Mouse (Mus musculus): ENCODE results near the gene Pds5a. TPM values are rescaled to one million over a fixed set of nuclear protein-coding genes. Genes with fewer than 3 reads are reported as not detected.

The Pds5a gene
- polyA plus RNA-seq, 1 experiment from 2014 or later = 78.0 TPM

DNA sequence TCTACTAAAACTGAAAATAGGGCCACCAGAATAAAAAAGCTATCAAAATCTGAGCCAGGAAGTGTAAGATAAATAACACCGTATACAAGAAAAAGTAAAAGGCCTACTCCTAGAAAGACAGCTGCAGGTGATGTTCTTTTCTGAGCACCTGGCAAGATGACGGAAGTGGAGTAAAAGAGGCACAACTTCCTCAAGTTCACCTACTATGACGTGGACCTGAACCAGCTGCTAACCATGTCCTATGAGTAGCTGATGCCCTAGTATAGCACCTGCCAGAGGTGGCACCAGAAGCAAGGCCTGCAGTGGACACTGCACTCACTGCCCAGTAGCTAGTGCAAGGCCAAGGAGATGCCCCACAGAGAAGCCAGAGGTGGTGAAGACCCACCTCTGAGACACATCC is 9.3 kb downstream of the Pds5a start:
- Histone ChIP-seq H3K4me2 (replicated peaks) (no peak overlapping the region), H3K9me3 (no peaks in the 10 kb centered on the region), H3K9ac (no peak overlapping the region), H3K27me3 (no peaks in the 10 kb centered on the region), H3K36me3 (peaks cover 36% of the 10 kb centered on the region), H3K4me3 (no peak overlapping the region), H3K4me1 (peaks cover 5% of the 10 kb centered on the region; the same call in 1 of the 2 replicates), H3K27ac (no peak overlapping the region)
- ATAC-seq (ENCODE audit: low FRiP score, low read depth) = no peak
- 82% methylated on average over 3 of the region's 3 CpGs for WGBS

DNA sequence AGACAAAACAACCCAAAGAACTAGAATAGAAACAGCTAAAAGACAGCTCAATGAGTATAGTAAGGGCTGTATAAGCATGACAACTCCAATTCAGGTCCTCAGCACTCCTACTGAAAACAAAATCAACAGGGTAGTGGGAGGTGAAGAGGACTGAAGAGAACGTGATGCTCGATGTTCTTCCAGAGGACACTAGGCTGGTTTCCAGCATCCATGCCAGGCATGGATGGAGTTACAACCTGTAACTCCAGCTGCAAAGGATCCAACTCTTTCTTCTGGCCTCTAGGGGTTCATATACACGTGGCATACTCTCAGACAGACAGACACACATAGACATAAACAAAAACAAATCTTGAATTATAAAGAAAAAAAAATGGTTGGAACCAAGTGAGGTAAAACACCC is 11.3 kb downstream of the Pds5a start:
- ATAC-seq (ENCODE audit: low FRiP score, low read depth) = no peak
- peaks cover 5% of the 10 kb centered on the region; the same call in 1 of the 2 replicates for H3K4me1 ChIP-seq
- H3K9ac ChIP-seq = no peak overlapping the region
- no peak overlapping the region for H3K4me2 ChIP-seq (replicated peaks)
- H3K27me3 ChIP-seq = no peaks in the 10 kb centered on the region
- H3K9me3 ChIP-seq = no peaks in the 10 kb centered on the region
- H3K36me3 ChIP-seq = peaks cover 22% of the 10 kb centered on the region
- H3K4me3 ChIP-seq = no peak overlapping the region
- no peak overlapping the region for H3K27ac ChIP-seq
- 79% methylated on average over 3 of the region's 3 CpGs for whole genome bisulfite sequencing

DNA sequence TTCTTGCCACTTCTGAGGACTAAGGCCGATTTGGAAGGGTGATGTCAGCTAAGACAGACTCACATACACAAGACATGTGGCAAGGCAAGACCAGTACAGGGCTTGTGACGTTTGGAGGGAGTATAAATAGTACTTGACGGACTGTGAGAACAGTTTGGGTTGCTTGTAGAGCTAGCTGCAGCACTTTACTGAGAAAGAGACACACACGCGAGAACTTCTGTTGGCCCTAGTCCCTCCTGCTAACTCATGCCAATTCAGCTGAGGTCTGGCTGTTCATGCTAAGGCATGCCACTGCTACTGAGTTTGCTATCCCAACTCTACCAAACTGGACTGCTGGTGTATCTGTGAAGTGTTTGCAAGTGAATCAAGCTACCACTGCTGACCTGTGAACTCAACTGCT is 19.2 kb downstream of the Pds5a start:
- 95% methylated on average over 5 of the region's 5 CpGs for WGBS
- no peak for ATAC-seq (ENCODE audit: low FRiP score, low read depth)
- Histone ChIP-seq H3K4me3 (no peak overlapping the region), H3K9ac (no peak overlapping the region), H3K27me3 (no peaks in the 10 kb centered on the region), H3K36me3 (peaks cover 33% of the 10 kb centered on the region), H3K27ac (no peak overlapping the region), H3K9me3 (peaks cover 9% of the 10 kb centered on the region), H3K4me2 (replicated peaks) (no peak overlapping the region), H3K4me1 (no peaks in the 10 kb centered on the region)

DNA sequence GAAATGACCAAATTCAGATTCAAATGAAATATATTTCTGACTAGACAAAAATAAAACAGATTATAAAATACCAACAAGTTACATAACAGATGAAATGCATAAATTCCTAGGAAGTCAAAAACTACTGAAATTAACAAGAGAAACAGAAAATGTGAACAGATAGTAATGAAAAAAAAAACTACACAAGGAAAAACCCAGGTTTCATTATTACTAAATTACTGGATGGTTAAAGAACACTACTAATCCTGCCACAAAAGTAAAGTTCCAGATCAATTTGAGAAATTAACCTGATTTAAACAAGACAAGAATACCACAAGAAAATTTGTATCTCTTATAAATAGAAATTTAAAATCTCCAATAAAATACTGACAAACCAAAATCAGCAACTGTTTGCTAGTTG is 25.9 kb downstream of the Pds5a start:
- Histone ChIP-seq H3K4me3 (no peak overlapping the region), H3K9ac (no peak overlapping the region), H3K4me2 (replicated peaks) (no peak overlapping the region), H3K9me3 (peaks cover 10% of the 10 kb centered on the region), H3K27me3 (no peaks in the 10 kb centered on the region), H3K27ac (no peak overlapping the region), H3K4me1 (no peaks in the 10 kb centered on the region), H3K36me3 (peaks cover 26% of the 10 kb centered on the region)
- ATAC-seq (ENCODE audit: low FRiP score, low read depth) = no peak

DNA sequence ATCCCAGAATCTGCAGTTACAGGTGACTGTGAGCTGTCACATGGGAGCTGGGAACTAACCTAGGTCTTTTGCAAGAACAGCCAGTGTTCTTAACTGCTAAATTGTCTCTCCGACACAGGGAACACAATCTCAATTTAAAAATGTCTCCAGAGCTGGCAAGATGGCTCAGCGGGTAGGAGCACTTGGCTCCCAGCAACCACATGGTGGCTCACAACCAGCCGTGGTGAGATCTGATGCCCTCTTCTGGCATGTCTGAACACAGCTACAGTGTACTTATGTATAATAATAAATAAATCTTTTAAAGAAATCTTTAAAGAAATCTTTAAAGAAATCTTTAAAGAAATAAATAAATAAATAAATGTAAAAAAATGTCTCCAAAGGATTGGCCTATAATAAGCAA is 30.4 kb downstream of the Pds5a start:
- no peak overlapping the region for H3K9ac ChIP-seq
- no peak for ATAC-seq (ENCODE audit: low FRiP score, low read depth)
- peaks cover 10% of the 10 kb centered on the region for H3K36me3 ChIP-seq
- H3K9me3 ChIP-seq = no peaks in the 10 kb centered on the region
- no peaks in the 10 kb centered on the region for H3K27me3 ChIP-seq
- no peak overlapping the region for H3K27ac ChIP-seq
- H3K4me1 ChIP-seq = no peaks in the 10 kb centered on the region
- 91% methylated on average over 3 of the region's 3 CpGs for WGBS
- H3K4me2 ChIP-seq (replicated peaks) = no peak overlapping the region
- H3K4me3 ChIP-seq = no peak overlapping the region

DNA sequence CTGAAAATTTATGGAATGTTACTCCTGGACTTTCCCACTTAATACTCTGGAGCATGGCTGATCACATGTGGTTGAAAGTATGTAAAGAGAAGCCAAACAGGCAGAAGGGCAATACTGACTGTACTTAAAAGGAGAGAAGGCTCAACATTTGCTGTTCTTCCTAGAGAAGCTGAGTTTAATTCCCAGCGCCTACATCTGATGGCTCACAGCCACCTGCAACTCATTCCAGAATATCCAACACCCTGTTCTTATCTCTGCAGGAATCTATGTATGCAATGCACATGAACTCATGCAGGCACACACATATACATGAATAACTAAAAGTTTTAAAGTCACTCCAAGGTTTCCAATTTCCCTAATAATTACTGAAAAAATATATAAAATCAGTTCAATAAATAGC is 32.7 kb downstream of the Pds5a start:
- no peak overlapping the region for H3K4me3 ChIP-seq
- no peaks in the 10 kb centered on the region for H3K4me1 ChIP-seq
- no peak overlapping the region for H3K4me2 ChIP-seq (replicated peaks)
- H3K27ac ChIP-seq = no peak overlapping the region
- no peaks in the 10 kb centered on the region for H3K9me3 ChIP-seq
- H3K36me3 ChIP-seq = peaks cover 22% of the 10 kb centered on the region
- WGBS = 72% methylated on average over 1 of the region's 1 CpGs
- H3K9ac ChIP-seq = no peak overlapping the region
- no peak for ATAC-seq (ENCODE audit: low FRiP score, low read depth)
- H3K27me3 ChIP-seq = no peaks in the 10 kb centered on the region

DNA sequence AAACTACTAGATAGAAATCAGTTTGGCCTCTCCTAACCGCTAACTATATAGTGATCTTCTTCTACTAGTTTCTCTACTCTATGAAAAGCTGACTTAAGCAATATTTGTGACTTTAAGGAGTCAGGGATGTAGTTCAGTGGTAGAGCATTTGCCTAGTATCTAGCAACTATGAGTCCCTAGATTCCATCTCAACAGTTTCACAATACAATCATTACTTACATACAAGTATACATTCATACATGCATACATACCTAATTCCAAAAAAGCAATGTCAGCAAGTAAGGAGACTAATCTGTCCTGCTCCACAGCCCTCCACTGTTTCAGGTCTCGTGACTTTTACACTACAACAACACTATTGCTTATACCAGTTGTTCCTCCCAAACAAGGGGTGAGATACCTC is 36.1 kb downstream of the Pds5a start:
- no peak overlapping the region for H3K9ac ChIP-seq
- peaks cover 39% of the 10 kb centered on the region for H3K36me3 ChIP-seq
- no peaks in the 10 kb centered on the region for H3K27me3 ChIP-seq
- ATAC-seq (ENCODE audit: low FRiP score, low read depth) = no peak
- no peaks in the 10 kb centered on the region for H3K4me1 ChIP-seq
- H3K4me2 ChIP-seq (replicated peaks) = no peak overlapping the region
- no peaks in the 10 kb centered on the region for H3K9me3 ChIP-seq
- WGBS = 93% methylated on average over 2 of the region's 2 CpGs
- H3K4me3 ChIP-seq = no peak overlapping the region
- no peak overlapping the region for H3K27ac ChIP-seq

DNA sequence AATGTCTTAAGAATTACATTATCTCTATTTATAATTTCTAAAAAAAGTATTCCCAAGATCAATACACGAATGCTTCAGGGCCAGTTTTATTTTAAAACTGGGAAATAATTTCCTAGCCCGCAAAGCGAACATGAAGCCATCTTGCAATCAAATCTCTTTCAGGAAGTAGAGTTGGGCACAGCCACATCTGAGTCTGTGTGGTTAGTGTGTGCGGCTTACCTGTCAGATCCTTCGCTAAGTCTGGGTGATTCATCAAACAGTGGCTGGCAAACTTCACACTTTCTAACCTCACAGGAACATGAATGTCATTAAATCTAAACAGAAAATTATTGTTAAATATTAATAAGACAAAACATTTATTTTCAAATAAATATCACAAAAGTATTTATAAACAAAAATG is 44.3 kb downstream of the Pds5a start:
- no peak overlapping the region for H3K4me2 ChIP-seq (replicated peaks)
- no peaks in the 10 kb centered on the region for H3K27me3 ChIP-seq
- ATAC-seq (ENCODE audit: low FRiP score, low read depth) = no peak
- H3K9ac ChIP-seq = no peak overlapping the region
- no peak overlapping the region for H3K27ac ChIP-seq
- no peaks in the 10 kb centered on the region for H3K9me3 ChIP-seq
- peaks cover 73% of the 10 kb centered on the region for H3K36me3 ChIP-seq
- no peaks in the 10 kb centered on the region for H3K4me1 ChIP-seq
- WGBS = 93% methylated on average over 5 of the region's 5 CpGs
- H3K4me3 ChIP-seq = no peak overlapping the region

DNA sequence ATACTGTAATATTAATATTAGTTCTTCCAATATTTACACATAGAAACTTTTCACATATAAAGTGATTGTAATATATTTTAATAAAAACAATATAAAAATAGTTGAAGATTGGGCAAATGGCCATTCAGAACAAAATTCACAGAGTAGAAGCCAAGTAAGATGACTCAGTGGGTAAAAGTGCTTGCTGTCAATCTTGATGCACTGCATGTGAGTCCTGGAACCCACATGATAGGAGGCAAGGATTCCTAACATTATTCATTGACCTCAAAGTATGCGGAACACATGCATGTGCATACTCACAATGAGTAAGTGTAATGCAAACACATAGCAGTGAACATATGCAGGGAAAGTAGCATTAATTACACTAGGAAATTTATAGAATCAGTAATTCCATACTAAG is 59.2 kb downstream of the Pds5a start:
- no peak overlapping the region for H3K4me2 ChIP-seq (replicated peaks)
- no peaks in the 10 kb centered on the region for H3K4me1 ChIP-seq
- H3K9me3 ChIP-seq = no peaks in the 10 kb centered on the region
- no peaks in the 10 kb centered on the region for H3K27me3 ChIP-seq
- no peak overlapping the region for H3K27ac ChIP-seq
- 95% methylated on average over 1 of the region's 1 CpGs for WGBS
- no peak overlapping the region for H3K4me3 ChIP-seq
- H3K36me3 ChIP-seq = peaks cover 70% of the 10 kb centered on the region
- no peak overlapping the region for H3K9ac ChIP-seq
- no peak for ATAC-seq (ENCODE audit: low FRiP score, low read depth)

DNA sequence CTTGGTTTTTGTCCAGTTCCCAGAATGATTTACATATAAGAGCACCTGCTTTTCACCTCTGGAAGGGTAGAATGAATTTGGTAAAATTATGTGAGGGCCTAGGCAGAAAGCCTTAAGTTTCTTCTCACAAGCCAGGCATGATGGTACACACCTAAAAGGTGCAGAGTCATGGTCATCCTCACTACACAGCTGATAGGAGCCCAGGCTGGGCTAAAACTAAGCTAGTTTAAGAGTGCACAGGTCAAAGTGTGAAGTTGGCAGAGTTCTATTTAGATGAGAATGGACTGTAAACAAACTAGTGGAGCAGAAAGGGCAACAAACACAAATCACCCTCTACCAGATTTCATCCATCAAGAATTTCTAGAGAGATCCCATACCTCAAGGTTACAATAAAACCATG is 73.7 kb downstream of the Pds5a start:
- ATAC-seq (ENCODE audit: low FRiP score, low read depth) = no peak
- H3K4me1 ChIP-seq = no peaks in the 10 kb centered on the region
- no peak overlapping the region for H3K4me3 ChIP-seq
- no peaks in the 10 kb centered on the region for H3K9me3 ChIP-seq
- no peak overlapping the region for H3K9ac ChIP-seq
- H3K36me3 ChIP-seq = peaks cover 69% of the 10 kb centered on the region
- no peak overlapping the region for H3K4me2 ChIP-seq (replicated peaks)
- no peaks in the 10 kb centered on the region for H3K27me3 ChIP-seq
- H3K27ac ChIP-seq = no peak overlapping the region

DNA sequence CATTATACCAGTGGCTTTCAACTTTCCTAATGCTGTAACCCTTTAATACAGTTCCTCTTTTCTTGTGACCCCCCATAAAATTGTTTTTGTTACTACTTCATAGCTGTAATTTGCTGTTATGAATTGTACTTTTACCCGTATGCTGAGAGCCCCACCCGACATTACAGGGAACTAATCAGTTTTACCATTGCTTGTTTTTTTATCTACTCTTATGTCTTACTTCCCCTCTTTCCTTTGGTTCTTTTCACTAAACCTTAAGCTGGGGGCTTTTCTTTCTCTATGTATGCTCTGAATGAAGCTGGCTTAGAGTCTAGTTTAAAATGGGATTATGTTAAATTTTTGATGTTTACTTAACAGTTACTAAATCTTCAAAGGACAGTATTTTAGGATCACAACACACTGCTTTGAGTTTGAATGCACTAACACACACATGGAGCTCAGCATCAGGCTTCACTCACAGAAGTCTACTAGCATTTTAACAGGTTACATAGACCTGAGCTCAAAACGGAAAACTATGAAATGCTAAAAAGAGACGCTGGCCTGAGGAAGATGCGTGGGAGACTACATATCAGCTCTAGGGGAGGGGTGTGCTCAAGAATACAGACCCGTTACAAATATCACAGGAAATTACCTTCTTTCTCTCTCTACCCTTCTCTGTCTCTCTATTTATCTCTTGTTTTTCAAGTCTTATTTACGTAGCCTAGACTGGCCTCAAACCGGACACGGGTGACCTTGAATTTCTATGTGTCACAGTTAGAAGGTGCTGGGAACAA is 84.7 kb downstream of the Pds5a start:
- Histone ChIP-seq H3K27ac (no peak overlapping the region), H3K9me3 (no peaks in the 10 kb centered on the region), H3K4me2 (replicated peaks) (no peak overlapping the region), H3K36me3 (peaks cover 75% of the 10 kb centered on the region), H3K27me3 (no peaks in the 10 kb centered on the region), H3K4me3 (no peak overlapping the region), H3K4me1 (no peaks in the 10 kb centered on the region), H3K9ac (no peak overlapping the region)
- WGBS = 88% methylated on average over 9 of the region's 9 CpGs
- no peak for ATAC-seq (ENCODE audit: low FRiP score, low read depth)

DNA sequence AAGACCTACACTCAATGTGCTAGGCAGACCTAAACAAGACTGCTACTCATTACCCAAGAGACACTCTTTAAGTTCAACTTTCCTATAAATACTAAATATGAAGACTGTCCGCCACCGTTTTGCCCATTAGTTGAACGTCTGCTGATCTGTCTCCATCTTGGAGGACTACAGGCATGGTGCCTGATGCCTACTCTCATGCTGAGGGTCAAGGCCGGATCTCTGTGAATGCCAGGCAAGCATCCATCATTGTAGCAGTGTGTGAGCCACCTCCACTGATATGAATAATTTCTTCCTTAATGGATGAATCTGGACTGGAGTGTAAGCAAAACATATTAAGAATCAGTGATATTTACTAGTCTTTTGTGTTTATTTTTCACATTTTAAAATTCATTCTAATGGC is 87.5 kb downstream of the Pds5a start:
- WGBS = 90% methylated on average over 4 of the region's 4 CpGs
- ATAC-seq (ENCODE audit: low FRiP score, low read depth) = no peak
- Histone ChIP-seq H3K4me2 (replicated peaks) (no peak overlapping the region), H3K9me3 (no peaks in the 10 kb centered on the region), H3K4me1 (no peaks in the 10 kb centered on the region), H3K4me3 (no peak overlapping the region), H3K27me3 (no peaks in the 10 kb centered on the region), H3K27ac (no peak overlapping the region), H3K36me3 (peaks cover 59% of the 10 kb centered on the region), H3K9ac (no peak overlapping the region)

DNA sequence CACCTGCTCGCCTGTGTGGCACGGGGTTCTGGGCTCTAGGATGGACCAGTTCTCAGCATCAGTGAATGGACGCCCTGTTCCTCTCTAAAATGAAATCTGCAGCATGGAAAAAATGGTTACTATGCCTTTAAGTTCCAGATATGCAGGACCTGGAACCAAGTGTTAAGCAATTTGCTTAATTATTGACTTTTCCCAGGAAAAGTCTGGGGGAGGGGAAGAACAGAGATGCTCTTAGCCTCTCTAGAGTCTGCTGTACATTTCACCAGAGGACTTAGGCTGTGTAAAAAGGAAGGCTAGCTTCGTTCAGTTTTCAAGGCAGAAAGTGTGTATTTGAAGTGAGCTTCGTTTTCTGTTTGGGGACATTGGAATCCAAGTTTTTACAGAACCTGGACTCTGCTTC is 88.3 kb downstream of the Pds5a start:
- H3K27ac ChIP-seq = no peak overlapping the region
- WGBS = 84% methylated on average over 5 of the region's 5 CpGs
- H3K4me3 ChIP-seq = no peak overlapping the region
- H3K27me3 ChIP-seq = no peaks in the 10 kb centered on the region
- no peak for ATAC-seq (ENCODE audit: low FRiP score, low read depth)
- no peak overlapping the region for H3K9ac ChIP-seq
- no peaks in the 10 kb centered on the region for H3K9me3 ChIP-seq
- no peak overlapping the region for H3K4me2 ChIP-seq (replicated peaks)
- H3K4me1 ChIP-seq = no peaks in the 10 kb centered on the region
- peaks cover 52% of the 10 kb centered on the region for H3K36me3 ChIP-seq
